Mouse (Mus musculus) brain, embryonic 18.5 days (tissue): ENCODE measurements at regions not wholly inside any gene's neighbourhood (a gene's known extent, or its start where the extent isn't known, plus 50 kb on each side); places are given as distances from the start of the nearest gene placed in this dataset.

Source experiments
- DNase-seq: peaks from one replicate; pipeline ENCODE4 v3.0.0-alpha.2; 2012; ENCODE audit warnings: low read depth, low spot score

DNA sequence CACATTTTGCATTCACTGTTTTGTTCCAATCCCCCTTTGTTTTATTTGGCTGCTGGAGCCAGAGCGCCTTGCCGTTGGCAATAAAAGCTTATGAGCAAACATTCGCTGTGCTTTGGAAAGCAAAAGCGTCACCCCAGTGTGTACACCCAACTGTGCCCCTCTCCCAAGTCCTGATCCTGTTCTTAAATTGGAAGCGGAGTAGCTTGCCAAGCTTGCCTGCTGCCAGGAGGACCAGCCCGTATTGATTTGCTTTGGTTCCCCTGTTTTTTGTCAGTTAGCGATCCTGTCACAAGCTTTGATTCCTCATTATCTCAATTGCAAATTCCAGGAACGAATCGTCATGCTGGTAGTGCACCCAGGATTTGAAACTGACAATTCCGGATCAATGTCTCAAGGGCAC, 917.5 kb downstream of the Olfm4 start:
- peak; percentile 66 for DNase-seq

DNA sequence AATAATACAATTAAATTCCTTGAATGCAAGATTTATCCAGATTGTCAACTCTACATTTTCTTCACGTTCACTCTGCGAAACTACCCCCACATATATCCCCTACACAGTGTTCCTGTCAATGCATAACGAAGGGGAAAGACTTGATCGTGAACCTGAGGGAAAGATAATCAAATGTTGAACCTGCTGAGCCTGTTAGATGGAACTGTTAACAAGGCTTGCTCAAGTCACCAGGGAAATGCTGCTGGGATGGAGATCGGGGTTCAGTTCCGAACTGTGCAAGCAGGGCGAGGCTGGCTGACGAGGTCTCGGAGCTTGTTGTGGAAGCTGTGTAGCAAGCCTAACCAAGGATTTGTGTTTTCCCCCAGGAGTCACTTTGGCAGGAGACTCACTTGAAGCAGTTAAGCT, 917.9 kb downstream of the Olfm4 start:
- no peak for DNase-seq

- no peak for DNase-seq
Measured at GRCm38 (mm10) chr14:80916031-80916430, 932.1 kb downstream of the Olfm4 start.

DNA sequence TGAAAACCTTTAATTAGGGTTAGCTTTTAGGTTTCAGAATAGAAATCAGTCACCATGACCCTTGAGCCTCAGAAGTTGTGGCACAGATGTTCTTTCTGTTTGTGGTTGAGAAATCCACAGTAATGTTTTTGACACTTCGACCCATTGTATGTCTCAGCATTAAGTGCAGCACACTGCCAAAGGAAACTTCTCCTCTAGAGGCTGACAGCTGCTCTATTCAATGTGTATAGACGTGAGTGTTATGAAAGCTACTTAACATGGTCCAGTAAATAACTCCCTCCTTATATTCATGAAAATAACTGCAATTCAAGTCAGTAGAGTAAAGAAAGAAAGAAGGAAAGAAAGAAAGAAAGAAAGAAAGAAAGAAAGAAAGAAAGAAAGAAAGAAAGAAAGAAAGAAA, 939.9 kb downstream of the Olfm4 start:
- DNase-seq: no peak

GRCm38 (mm10) chr14:80959966-80960365, 976.1 kb downstream of the Olfm4 start:
- DNase-seq: no peak

DNA sequence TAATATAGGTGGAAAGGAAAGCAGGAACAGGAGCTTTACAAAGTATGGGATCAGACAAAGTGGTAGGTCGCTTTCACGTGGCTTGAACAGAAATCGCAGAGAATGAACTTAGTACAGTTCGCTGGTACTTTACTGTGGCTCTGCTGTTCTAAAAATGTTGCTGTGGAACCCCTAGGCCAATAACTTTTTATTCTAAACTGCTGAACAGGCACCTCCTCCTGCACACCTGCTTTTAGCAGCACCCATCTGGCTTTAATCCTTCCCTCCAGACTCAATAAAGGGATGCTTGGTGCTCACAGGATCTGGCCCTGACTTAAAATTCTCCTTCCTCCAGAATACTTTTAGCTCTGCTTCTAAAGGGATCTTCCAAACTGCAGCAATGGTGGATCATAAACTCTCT, 991.9 kb downstream of the Olfm4 start:
- no peak for DNase-seq

GRCm38 (mm10) chr14:80976662-80977061, 992.8 kb downstream of the Olfm4 start:
- no peak for DNase-seq

GRCm38 (mm10) chr14:80979475-80979874, 995.6 kb downstream of the Olfm4 start:
- DNase-seq: no peak

DNA sequence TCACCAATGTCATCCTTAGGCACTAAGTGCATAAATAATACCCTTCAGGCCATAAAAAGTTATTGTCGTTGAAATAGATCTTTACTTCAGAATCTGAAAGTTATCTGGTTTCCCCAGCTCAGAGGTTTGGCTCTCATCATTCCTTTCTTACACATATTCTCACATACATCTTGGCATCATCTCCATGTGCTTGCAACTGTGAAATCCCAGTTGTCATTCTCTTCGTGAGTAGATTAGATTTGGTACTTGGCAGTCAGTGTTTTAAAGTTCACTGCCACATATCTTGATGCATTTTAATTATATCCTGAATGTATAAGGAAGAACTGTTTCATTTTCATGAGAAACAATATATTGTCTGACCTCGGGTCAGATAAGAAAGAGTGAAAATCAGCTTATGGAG, 1006.3 kb downstream of the Olfm4 start:
- no peak for DNase-seq

DNA sequence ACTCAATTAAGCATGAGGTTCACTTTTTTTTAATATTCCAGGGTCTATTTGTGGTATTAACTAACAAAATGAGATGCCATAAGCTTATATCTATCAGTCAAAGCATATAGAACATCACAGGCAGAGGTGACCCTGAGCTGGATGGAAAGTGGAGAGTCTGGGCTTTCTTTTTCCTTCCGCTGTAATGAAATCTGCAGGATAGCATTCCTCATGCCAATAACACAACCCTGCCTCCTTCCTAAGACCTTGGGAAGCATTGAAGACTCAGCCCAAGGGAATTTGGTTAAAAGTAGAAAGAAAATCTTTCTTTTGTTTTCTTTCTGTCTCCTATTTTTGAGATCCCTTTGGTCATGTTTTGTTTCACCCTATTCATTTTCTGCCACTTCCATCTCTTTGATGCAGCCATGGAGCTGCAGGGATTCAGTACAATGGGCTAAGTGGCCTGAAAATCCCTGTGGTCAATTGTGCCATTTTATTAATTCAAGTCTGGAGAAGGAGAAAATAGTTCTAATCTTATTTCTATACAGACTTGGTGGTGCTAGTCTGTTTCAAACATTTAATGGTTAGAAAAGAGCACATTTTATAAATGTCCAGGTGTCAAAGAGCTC, 1006.9 kb downstream of the Olfm4 start:
- DNase-seq: no peak

DNA sequence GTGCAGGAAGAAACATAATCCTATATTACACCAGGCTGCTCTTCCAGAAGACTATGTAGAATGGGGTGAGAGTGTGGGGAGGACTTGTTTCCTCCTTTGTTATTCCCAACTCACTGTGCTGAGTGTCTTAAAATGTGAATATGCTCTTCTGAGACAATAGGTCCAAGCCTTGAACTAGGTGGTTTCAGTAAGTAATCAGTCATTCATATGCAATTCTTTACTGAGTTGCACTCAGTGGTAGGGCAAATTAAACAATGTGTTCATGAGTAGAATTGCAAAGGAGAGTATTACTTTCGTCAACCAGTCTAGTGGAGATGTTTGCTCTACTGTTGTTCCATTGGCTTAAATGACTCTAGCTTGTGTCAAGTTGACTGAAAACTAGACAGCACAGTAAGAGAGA, 1015.1 kb downstream of the Olfm4 start:
- no peak for DNase-seq

DNA sequence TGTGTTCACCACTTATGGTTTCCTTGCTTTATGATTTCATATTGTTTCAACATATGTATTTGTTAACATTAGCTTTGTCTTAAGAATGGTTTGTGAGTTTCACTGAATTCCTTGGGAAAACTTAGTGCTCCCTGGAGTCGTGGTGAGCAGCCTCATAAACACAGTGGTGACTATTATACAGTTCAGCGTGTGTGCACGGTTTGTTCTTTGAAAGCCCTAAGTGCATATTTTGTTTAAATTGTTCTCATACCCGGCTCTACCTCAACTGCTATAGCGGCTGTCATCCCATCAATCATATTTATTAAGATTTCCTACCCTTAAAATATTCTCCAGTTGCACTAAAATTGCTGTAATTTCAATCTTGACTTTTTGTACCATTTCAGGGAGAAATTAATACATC, 1029.3 kb downstream of the Olfm4 start:
- no peak for DNase-seq

DNA sequence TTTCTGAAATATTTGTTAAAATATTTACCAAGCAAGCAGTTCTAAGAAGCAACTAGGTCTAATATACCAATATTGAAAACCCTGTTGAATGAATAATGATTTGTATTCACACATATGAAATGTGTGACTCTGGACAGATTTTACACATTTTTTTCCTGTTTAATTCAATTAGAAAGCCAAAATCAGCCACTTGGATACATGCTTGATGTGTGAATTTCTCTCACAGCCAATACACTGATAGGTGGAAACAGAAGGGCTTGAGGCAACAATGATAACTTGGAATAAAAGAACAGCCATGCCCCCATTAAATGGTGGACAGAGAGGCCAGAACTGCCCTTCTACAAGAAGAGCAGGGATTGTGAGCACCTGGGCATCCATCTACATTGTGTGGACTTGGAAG, 1047.6 kb downstream of the Olfm4 start:
- no peak for DNase-seq

GRCm38 (mm10) chr14:81037635-81038034, 1053.8 kb downstream of the Olfm4 start:
- DNase-seq: no peak

DNA sequence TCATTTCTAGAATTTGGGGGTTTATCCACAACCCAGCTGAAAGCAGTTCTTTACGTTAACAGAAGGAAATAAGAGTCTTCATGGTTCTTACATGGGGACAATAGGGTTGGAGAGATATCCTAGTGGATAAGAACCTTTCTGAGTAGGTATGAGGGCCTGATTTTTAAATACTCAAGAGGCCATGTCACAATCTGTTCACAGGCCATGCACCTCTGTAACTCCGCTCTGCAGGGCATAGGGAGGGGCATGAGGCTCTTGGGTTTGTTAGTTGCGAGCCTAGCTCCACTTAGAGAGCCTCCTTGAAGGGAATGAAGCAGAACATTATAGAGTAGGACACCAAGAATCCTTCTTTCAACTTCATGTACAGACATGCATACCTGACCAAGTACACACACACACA, 1054.2 kb downstream of the Olfm4 start:
- no peak for DNase-seq
